Mouse (Mus musculus): ENCODE results near the gene Fam241b.

- TF ChIP-seq GATA1 (IDR thresholded peaks at IDR 0.05; ENCODE audit: borderline replicate concordance, low read length), result no peak
- TF ChIP-seq FLI1 (IDR thresholded peaks at IDR 0.05; ENCODE audit: low read length), result no peak
Observed at GRCm38 (mm10) chr10:62172841-62173553, 29.3 kb upstream of the Fam241b start.

All from megakaryocyte, embryonic 14.5 days (primary cell).